Mouse (Mus musculus) adrenal gland, adult 10 weeks (tissue): Measurements from ENCODE around the gene Zfp933. TPM values are rescaled to one million over a fixed set of nuclear protein-coding genes. Genes with fewer than 3 reads are reported as not detected.

Source experiments
- polyA plus RNA-seq: library from polyadenylated mRNA; stranded (reverse); fragments of 350-450 nt; fragmentation: Illumina TruSeq; extraction: RNeasy Lipid Tissue Mini Kit (QIAGEN cat#74804); gene quantifications from one replicate; pipeline ENCODE4 v1.2.3, GENCODE M21; 2014; ENCODE audit warnings: low read depth, low replicate concordance

Zfp933 gene
- 122 TPM for polyA plus RNA-seq

DNA sequence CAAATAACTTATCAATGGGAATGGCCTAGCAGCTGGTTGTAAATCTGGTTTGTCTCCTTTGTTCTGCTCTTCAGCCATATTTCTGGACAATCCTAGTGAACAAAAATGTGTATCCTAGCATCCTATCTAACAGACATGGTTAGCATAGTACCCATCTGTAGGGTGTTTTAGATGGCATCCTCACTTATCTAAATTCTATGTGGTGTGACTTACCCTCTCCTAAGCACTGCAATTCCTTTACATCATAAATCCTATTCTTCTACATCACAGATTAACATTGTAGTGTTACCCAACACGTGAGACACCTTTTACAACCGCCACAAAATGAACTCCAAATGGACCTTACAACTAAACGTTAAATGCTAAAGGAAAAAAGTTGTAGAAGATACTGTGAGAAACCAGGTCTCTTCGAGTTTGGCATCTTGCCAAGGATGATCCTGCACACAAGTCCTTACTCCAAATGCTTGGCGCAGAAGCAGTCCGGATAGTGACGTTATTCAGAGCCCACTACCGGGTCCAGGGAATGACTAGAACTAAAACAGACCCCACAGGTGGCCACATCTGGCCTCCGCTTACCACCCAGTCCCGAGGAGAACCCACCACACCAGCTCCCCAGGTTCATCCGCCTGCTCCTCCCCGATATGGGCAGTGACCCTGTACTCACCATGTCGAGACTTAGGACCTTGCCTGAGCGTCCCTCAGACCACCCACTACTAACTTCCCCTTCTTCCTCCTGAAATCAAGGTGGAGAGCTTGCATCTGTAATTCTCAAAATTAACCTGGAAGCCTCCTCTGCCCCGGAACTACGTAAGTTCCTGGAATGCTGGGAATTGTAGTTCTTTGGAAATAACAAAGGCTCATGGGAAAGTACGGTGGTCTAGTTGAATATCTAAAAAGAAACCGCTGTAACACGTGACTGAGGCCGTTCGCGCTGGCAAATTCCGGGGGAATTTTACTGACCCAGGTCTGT lies at the start of gene Zfp933:
Zfp933 (minus strand) TSS at position 753 of the 970 bp plus-strand sequence.

DNA sequence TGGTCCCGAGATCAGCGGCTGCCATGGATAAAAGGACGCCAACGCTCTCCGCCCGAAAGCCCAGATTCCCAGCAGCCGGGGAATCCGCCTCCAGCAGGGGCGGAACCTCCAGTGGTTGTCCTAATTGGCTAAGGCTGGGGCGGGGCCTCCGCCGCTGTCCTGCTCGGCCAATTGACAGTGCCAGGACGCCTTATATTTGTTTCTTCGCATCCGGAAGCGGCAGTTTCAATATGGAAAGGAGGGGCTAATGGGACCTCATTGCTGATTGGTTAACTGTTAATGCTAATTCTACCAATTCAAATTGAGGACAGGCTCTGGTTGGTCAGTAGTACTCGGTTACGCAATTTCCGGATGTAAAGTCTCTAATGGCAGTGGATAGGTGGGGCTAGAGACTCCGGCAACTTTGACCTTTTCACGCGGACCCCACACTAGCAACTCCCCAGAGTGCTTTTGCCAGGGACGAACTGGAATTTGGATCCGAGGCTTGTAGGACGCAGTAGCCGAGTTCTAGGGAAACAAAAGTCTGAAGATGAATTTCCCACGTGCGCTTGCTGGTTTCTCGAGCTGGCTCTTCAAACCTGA lies 20.4 kb upstream of the Zfp933 start, which contains the start of the genes Miip and Fv1:
Miip (minus strand) TSS at position 367 of the 582 bp plus-strand sequence.
Fv1 (plus strand) TSS at position 530 of the 582 bp plus-strand sequence.

DNA sequence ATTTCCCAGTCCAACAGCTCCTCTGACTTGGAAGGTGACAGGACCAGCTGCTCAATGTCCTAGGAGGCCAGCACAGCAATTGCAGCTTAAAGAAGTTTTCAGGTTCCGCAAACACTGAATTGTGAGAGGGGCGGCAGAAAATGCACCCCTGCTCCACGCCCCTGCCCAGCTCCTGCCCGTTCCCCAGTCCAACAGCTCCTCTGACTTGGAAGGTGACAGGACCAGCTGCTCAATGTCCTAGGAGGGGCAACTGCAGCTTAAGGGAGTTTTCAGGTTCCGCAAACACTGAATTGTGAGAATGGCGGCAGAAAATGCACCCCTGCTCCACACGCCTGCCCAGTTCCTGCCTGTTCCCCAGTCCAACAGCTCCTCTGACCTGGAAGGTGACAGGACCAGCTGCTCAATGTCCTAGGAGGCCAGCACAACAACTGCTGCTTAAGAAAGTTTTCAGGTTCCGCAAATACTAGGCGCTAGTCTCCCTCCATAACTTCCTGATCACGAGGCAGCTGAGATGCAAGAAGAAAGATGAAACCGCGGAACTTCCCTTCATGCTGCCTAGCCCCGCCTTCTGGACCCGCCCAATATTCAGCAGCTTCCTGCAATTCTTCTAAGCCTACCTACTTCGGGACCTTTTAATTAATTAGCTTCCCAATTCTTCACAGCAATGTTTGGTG lies 38.7 kb downstream of the Zfp933 start, which contains the start of gene Zfp984:
Zfp984 (minus strand) TSS at position 497 of the 674 bp plus-strand sequence.

Other genes with a start within 250 kb of the Zfp933 start
- gene Zfp979, start 205.9 kb downstream of the Zfp933 start, polyA plus RNA-seq = 55.8 TPM
- not detected for gene Zfp534, start 145.8 kb downstream of the Zfp933 start, polyA plus RNA-seq
- gene Zfp984, start 38.6 kb downstream of the Zfp933 start, polyA plus RNA-seq = 82.4 TPM
- gene Miip, start 20.4 kb upstream of the Zfp933 start, polyA plus RNA-seq = 0.87 TPM
- gene Fv1, start 20.6 kb upstream of the Zfp933 start, polyA plus RNA-seq = 9.5 TPM
- 39.7 TPM for gene Mfn2, start 56.3 kb upstream of the Zfp933 start, polyA plus RNA-seq
- gene Plod1, start 88.4 kb upstream of the Zfp933 start, polyA plus RNA-seq = 2.9 TPM
- gene 2510039O18Rik, start 92.5 kb upstream of the Zfp933 start, polyA plus RNA-seq = 10.7 TPM
- not detected for gene Nppb, start 137.4 kb upstream of the Zfp933 start, polyA plus RNA-seq
- not detected for gene Nppa, start 152.4 kb upstream of the Zfp933 start, polyA plus RNA-seq
- gene Clcn6, start 190.5 kb upstream of the Zfp933 start, polyA plus RNA-seq = 4.0 TPM
- 3.4 TPM for gene Mthfr, start 190.7 kb upstream of the Zfp933 start, polyA plus RNA-seq
- 36.6 TPM for gene Agtrap, start 239.7 kb upstream of the Zfp933 start, polyA plus RNA-seq